Mouse (Mus musculus) brain, adult 2 months (tissue): ENCODE measurements around the gene Cox16.
"Not testable (repeated sequence)": the region's sequence is repeated elsewhere in the genome, so short reads cannot be mapped to it uniquely, and the experiment has no call there.

Experiments used
- DNase-seq: peaks from one replicate; pipeline ENCODE4 v3.0.0; 2011; ENCODE audit warnings: low read depth, low spot score

The Cox16 gene

DNA sequence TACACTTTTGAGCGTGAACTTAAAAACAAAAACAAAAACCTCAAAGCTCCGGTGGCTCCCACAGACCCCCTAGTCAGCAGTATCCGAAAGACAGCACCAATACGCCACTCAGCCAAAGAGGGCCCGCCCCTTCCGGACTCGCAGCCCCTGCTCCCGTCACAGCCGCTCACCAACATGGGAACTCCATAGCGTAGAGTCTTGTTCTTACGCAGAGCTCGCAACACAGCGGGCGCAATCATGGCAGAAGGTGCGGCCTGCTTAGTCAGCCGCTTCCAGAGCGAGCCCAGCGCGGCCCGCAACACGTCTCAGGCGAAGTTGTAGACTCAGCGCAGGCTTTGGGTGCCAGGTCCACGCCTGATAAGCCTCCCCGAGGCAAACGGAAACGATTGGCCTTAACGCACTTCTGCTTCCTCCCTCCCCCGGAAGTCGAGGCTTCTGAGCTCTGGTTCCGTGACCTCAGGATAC lies at the start of gene Cox16:
Gene Cox16, minus strand, starts transcription at position 401 of the 465 bp plus-strand sequence.
- DNase-seq, result peak; percentile 96

DNA sequence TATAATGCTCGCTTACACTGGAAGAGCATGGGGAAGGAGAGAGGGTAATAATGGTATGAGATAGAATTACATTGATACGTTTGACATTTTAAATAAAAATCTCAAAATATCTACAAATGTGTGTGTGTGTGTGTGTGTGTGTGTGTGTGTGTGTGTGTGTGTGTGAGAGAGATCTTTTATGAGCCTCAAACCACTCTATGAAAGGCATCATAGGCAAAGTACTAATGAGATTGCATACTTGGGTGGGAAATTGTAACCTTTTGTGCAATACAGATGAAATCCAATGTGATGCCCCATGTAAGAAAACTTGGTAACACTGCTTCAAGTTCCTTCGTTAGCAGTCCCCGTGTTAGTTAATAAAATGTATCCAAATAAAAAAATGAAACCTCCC lies 48.1 kb upstream of the Cox16 start:
- DNase-seq, result no peak

DNA sequence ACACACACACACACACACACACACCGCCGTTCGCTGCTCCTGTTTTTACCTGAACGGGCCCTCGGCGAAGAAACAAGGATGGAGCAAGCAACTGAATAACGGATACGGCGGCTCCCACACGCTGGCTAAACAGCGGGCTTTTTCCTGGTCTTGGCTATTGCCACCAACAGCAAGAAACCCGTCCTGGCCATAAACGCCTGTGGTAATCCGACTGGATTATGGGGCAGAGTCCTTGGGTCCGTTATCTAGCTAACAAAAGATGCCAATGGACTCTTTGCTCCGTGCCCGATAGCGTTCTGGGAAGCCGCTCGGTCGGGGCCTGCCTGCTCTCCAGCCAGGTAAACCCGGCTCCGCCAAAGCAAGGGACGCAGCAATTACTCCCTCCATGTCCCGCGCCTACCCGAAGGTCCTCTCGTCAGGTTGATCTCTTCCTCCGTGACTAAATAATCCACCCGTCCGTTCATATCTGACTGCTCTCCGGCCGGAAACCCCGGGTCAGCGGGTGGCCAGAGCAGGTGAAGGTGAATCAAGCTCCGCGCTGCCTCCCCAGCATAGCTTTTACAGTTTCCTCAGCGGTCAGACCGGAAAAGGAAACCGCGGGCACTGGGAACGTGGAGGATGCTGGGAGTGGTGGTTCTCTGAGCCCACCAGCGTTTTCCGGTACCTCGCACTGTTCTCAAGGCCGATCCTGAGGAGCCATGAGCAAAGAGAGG lies 47.5 kb upstream of the Cox16 start, which contains the start of the genes Gm20498 and Synj2bp:
Gene Gm20498, minus strand, starts transcription at position 590 of the 713 bp plus-strand sequence.
Gene Synj2bp, minus strand, starts transcription at position 596 of the 713 bp plus-strand sequence.
- peak; percentile 98 for DNase-seq

DNA sequence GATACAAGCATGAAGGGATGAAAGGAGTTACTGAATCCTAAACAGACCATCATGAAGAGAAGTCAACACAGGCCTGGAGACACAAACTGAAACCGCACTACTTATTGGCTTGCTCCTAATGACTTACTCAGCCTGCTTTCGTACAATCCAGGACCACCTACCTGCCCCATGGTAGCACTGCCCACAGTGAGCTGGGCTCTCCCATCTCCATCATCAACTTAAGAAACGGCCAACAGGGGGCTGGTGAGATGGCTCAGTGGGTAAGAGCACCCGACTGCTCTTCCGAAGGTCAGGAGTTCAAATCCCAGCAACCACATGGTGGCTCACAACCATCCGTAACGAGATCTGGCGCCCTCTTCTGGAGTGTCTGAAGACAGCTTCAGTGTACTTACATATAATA lies 45.7 kb upstream of the Cox16 start:
- not testable (repeated sequence) for DNase-seq

DNA sequence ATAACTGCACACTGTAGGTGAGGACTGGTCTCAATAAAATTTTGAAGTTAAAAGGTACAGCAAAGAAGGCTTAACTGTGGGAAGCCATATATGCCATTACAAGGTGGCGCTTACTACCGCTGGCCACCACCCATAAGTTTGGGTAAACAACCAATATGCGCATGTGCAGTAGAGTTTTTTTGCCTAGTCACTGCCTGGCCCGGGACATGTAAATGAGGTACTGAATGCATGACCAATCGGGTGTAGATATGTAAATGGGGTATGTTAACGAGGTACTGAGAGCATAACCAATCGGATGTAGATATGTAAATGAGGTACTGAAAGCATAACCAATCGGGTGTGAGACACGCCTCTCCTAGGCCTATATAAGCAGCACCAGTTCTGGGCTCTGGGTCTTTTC lies 12.0 kb upstream of the Cox16 start:
- DNase-seq, result not testable (repeated sequence)

DNA sequence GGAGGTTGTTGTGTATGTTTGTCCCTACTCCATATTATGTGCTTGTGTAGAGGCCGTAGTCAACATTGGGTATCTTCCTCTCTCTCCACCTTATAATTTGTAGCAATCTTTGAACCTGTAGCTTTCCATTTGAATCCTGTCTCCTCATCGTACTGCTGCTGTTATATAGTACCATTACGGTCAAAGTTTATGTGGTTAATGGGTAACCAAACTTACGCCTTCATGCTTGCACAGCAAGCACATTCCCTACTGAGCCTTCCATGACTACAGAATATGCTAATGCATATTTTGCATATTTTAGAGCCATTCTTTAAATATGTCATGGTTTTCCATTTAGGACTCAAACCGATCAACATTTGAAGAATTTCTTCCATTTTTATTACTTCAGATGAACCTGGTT lies 5.6 kb upstream of the Cox16 start:
- DNase-seq, result no peak

DNA sequence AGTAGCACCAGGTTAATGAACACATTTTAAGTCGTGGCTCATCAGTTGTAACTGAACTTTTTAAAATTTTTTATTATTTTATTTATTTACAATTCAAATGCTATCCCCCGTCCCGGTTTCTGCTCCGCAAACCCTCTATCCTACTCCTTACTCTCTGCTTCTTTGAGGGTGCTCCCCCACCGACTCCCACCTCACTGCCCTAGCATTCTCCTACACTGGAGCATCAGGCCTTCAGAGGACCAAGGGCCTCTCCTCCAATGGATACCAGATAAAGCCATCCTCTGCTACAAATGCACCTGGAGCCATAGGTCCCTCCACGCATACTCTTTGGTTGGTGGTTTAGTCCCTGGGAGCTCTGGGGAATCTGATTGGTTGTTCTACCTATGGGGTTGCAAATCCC lies 384 bp upstream of the Cox16 start:
- DNase-seq, result no peak

DNA sequence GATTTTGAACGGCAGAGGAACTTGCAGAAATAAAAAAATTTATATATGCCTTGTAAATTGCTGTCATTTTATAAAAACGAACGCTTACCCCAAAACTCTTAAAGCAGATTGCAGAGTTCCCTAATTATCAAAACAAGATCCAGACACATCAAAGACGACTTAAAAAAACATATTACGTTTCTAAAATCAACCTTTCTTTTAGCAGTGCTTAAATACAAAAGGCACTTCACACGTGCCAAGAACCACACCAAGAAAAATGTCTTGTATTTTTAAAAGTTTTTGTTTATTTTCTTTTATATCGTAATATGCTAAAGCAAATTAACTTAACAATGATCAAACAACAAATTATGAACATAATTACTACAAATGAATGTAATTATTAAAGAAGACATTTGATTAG lies 715 bp downstream of the Cox16 start:
- no peak for DNase-seq

DNA sequence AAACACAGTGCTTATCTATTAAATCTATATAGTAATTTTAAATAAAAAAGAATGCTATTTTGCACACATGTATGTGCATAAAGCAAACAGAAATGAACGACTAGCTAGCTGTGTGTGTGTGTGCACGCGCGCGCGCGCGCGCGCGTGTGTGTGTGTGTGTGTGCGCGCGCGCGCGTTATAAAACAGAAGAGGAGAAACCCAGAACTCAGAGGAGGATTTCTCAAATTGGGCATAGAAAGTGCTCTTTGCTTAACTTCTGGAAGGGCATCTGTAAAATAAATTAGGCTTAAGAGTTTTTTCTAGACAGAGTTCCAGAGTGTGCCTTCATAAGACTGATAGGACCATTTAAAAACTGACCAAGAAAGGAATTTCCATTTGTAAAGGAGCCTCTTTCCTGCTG lies 1.3 kb downstream of the Cox16 start:
- DNase-seq, result peak; percentile 72

DNA sequence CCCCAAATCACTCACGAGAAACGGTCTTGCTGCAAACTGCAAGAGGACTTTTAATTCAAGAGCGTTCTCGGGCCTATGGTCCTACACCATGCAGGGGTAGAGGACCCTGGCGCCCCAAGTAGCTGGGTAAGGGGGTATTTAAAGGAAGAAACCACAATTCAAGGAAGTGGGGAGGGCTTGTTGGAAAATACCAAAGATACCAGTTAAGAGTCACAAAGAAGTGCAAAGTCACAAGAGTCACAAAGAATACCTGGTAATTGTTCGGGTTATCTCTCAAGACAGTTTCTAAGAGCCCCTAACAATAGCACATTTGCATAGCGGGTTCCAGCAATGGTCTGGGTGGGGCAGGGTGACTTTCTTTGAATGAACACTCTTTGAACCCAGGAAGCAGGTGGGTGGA lies 25.9 kb downstream of the Cox16 start:
- DNase-seq, result not testable (repeated sequence)

DNA sequence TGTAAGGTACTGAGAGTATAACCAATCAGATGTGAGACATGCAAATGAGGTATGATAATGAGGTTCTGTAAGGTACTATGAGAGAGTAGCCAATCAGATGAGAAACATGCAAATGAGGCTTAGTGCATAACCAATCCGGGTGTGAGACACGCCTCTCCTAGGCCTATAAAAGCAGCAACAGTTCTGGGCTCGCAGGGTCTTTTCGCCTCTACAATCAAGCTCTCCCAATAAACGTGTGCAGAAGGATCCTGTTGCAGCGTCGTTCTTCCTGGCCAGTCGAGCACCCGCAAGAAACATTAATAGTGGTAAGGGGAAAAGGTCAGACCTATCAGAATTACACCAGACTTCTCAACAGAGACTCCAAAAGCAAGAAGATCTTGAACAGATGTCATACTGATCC lies 45.9 kb downstream of the Cox16 start:
- DNase-seq, result not testable (repeated sequence)

DNA sequence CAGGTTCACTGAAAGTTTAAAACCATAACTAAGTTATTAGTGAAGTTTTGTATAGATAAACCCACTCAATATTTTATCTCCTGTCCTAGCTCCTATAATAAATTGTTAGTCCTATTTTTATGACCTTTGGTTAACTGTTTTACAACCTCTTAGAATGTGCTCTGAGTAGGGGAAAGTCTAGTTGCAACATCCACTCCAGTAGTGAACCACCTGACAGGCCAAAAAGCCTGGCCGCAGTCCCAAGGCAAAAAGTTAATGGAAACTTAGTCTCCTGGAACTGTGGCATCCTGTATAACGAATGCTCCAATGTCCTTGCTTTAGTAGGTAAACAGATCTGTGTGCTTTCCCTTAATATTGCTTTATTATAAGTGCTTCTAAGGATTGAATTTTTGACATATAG lies 50.1 kb downstream of the Cox16 start:
- DNase-seq, result not testable (repeated sequence)

DNA sequence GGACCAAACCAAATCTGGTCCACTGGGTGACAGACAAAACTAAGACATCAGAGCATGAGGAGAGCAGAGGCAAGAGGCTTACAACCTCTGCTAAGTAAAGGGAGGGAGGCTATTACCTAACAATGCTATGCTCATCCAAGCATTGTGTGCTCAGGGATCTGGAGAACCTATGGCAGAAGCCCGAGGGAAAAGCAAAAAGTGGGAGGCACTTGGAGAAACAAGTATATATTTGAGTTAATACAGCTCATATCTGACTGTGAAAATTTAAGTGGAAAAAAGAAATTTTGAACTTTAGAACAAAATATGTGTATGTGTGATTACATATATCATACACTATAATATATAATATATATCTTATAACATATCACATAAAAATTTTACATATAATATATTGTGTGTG lies 63.1 kb downstream of the Cox16 start, which contains the start of gene Adam4:
Gene Adam4, minus strand, starts transcription at position 101 of the 400 bp plus-strand sequence.
- no peak for DNase-seq

DNA sequence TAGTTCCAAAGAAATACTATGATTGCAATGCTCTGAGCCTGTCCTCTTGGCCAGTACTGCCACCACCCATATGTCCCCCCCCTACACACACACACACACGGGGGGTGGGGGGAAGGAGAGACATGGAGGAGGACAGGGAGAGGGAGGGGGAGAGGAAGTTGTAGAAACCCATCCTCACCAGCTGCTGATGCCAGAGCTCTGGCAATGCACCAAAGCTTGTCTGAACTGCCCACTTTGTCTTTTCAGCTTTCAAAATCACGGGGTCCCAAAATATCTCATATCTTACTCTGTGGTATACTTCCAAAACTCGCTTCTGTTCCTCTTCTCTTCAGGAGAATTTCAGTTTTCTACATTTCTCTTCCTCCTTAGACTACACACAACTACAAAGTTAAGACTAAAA lies 71.7 kb downstream of the Cox16 start:
- peak; percentile 39 for DNase-seq

DNA sequence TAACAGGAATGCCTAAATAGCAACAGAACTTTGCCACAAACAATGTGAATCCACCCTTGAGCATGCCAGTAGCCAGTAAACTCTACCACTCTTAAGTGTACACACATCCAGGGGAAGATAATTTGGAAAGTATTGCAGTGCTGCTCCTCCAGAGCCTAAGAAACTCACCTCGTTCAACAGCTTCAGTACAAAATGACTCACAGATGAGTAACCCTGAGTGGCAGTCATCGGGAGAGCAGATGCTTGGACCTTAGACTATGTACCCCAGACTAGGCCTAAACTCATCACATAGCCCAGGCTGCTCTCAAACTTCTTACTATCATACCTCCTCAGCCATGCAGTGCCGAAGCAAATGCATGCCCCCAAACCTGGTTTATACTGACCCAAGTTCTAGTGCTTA lies 76.0 kb downstream of the Cox16 start:
- DNase-seq, result peak; percentile 26

DNA sequence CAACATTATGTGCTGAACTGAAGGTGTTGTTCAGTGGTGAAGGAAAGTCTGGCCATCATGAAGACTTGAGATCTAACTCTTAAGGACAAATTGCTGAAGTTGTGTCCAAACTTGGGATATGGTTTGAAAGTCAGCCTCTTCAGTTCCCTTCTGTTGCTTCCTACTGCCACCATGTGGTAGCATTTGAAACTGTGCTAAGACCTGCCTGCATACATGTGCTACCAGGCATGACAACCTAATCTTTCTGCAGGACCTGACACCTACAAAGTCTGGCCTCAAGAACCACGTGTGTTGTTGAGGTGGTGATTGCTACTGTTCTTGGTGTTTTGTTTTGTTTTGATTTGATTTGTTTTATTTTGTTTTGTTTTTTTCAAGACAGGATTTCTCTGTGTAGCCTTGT lies 82.7 kb downstream of the Cox16 start:
- peak; percentile 89 for DNase-seq

DNA sequence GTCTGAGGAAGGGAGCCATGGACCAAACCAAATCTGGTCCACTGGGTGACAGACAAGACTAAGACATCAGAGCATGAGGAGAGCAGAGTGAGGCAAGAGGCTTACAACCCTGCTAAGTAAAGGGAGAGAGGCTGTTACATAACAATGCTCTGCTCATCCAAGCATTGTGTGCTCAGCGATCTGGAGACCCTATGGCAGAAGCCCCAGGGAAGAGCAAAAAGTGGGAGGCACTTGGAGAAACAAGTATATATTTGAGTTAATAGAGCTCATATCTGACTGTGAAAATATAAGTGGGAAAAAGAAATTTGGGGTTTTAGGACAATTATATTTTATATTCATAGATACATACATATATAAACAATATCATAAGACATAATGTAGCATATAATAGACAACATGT lies 105.6 kb downstream of the Cox16 start, which contains the start of gene Gm4787:
Gene Gm4787, minus strand, starts transcription at position 101 of the 400 bp plus-strand sequence.
- not testable (repeated sequence) for DNase-seq

DNA sequence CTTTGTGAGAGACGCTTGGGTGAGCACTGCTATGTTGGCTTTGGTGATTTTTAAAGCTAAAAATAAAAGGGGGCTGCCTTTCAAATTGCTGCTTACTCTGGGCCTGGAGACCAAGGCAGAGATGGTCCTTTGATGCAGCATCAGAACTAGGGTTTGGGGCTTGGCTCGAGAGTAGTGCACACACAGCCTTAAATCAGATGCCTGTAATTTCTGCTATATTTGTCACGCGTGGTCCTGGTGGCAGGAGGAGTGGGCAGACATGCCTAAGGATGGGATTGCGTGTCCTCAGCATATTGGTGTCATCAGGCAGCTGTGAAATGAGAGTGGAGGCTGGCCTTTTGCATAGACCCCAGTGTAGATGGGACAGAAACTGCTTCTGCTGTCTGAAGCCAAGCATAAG lies 151.1 kb downstream of the Cox16 start:
- peak; percentile 35 for DNase-seq

DNA sequence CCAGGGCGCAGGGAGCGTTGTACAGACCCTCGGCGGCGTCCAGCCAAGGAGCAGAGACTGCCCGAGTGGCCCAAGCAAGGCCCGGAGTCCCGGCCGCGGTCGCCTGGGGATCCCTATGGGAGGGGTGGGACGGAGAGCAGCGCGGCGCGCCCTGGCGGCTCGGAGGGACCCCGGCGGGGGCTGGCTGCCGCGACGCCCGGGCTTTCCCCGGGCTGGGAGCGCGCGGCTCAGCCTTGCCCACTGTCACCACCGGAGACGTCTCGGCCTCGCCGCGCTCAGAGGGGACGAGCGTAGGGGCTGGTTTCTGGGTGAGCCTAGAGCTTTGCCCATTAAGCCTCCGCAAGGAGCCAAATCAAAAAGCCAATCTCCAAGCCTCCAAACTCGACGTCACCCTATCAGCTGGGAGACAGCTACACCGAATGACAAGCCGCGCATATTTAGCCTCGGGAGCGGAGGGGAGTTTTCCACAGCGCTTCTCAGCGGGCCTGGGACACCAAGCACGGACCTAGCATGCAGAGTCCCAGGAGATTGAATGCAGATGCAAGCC lies 152.0 kb downstream of the Cox16 start, which contains the start of gene Slc8a3:
Gene Slc8a3, minus strand, starts transcription at position 306 of the 547 bp plus-strand sequence.
- DNase-seq, result peak; percentile 96

DNA sequence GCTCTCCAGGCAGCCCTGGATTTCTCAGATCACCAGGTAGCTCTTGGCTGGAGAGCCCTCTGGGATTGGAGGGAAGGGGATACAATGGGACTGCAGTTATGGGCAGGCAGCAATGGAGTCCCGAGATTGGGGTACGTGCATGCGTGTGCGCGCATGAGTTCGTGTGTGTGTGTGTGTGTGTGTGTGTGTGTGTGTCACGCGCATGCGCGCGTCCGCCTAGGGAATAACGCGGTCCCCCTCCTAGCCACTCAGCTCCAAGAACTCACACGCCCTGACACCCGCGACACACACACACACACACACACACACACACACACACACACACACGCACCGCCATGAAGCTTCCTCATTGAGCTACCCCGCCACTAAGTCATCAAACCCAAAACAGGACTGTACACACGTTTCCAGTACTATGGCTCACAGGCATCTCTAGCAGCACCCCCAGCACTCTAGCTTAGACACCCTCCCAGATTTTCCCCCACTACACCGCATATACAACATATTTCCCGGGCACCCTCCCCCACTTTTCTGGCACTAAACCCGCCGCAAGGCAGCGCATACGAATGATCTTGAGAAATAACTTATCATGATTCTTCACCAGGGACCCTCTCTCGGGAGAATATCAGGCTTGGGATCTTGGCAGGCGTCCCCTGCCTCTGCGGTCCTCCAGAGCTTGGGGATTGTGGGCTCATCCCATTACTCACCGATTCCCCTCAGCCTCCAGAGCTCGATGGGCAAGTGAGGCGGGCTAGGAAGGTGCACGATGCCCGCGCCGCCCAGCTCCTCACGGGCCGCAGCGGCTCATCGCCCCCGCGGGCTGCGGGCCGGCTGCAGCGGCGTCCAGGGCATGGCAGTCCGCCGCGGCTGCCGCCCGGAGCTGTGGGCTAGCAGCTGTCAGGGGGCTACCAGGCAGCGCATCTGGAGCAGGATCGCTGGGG lies 152.7 kb downstream of the Cox16 start:
- DNase-seq, result peak; percentile 95

DNA sequence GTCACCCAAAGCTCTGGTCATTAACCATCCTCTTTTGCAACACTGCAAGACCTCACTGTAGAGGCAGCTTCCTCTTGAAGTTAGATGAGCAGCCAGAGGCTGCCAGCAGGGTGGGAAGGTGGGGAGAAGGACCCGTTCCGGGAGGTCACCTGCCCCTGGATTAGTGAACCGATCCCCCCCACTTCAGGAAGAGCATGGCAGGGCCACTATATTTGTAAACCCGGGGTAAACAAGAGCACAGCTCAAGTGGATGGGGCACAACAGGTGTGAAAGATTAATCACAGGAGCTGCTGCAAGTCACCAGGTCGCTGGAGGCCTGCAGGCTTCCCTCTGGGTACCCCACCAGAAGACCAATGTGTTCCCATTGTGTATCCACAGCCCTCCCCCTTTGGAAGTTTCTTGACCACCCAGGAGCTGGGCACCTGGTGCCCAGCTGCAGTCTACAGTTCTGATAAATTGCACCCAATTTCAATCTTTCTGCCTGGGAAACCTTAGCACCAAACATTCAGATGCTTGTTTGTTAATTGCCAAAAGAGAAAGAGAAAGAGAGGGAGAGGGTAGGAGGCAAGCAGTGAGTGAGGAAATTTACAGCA lies 153.8 kb downstream of the Cox16 start:
- DNase-seq, result peak; percentile 10
